Mouse (Mus musculus): ENCODE data around the gene Klk7. TPM values are rescaled to one million over a fixed set of nuclear protein-coding genes. Genes with fewer than 3 reads are reported as not detected.

Gene Klk7
- polyA plus RNA-seq (2015; fragmentation: Nextera tagmentation; extraction: Ambion mirVana) = 0.35 TPM in 1 of 2 replicates, not detected in the other

GRCm38 (mm10) chr7:43810994-43811393 is at the start of gene Klk7:
Gene Klk7, plus strand, starts transcription at chr7:43811294.
- Histone ChIP-seq H3K4me2 (no peak within 1 kb of the TSS), H3K27ac (no peak within 1 kb of the TSS), H3K36me3 (no peaks in the 10 kb centered on the region), H3K9me3 (no peaks in the 10 kb centered on the region), H3K27me3 (no peaks in the 10 kb centered on the region), H3K4me1 (no peaks in the 10 kb centered on the region), H3K4me3 (no peak within 1 kb of the TSS), H3K9ac (no peak within 1 kb of the TSS)
- WGBS = 48% methylated on average over 5 of the region's 5 CpGs
- ATAC-seq (ENCODE audit: insufficient number of reproducible peaks, insufficient read depth, low FRiP score, low TSS enrichment, low read depth) = no peak

- Histone ChIP-seq H3K9ac (no peak overlapping the region), H3K4me3 (no peak overlapping the region), H3K36me3 (no peaks in the 10 kb centered on the region), H3K4me2 (no peak overlapping the region), H3K9me3 (no peaks in the 10 kb centered on the region), H3K27ac (no peak overlapping the region), H3K4me1 (no peaks in the 10 kb centered on the region), H3K27me3 (no peaks in the 10 kb centered on the region)
- 43% methylated on average over 8 of the region's 8 CpGs for WGBS
- ATAC-seq (ENCODE audit: insufficient number of reproducible peaks, insufficient read depth, low FRiP score, low TSS enrichment, low read depth) = no peak
Observed at GRCm38 (mm10) chr7:43766484-43766883, 44.6 kb upstream of the Klk7 start.

- 74% methylated on average over 4 of the region's 4 CpGs for WGBS
- no peaks in the 10 kb centered on the region for H3K36me3 ChIP-seq
- no peak within 1 kb of the TSS for H3K4me2 ChIP-seq
- H3K9ac ChIP-seq = no peak within 1 kb of the TSS
- no peaks in the 10 kb centered on the region for H3K27me3 ChIP-seq
- no peak for ATAC-seq (ENCODE audit: insufficient number of reproducible peaks, insufficient read depth, low FRiP score, low TSS enrichment, low read depth)
- no peaks in the 10 kb centered on the region for H3K4me1 ChIP-seq
- no peaks in the 10 kb centered on the region for H3K9me3 ChIP-seq
- H3K4me3 ChIP-seq = no peak within 1 kb of the TSS
- no peak within 1 kb of the TSS for H3K27ac ChIP-seq
Observed at GRCm38 (mm10) chr7:43768597-43768996, 42.5 kb upstream of the Klk7 start, which contains the start of gene Klk12. Gene Klk12, plus strand, starts transcription at chr7:43768897.

GRCm38 (mm10) chr7:43769636-43770035 is 41.5 kb upstream of the Klk7 start:
- WGBS = 92% methylated on average over 8 of the region's 8 CpGs
- Histone ChIP-seq H3K4me1 (no peaks in the 10 kb centered on the region), H3K27me3 (no peaks in the 10 kb centered on the region), H3K4me2 (no peak overlapping the region), H3K9ac (no peak overlapping the region), H3K27ac (no peak overlapping the region), H3K36me3 (no peaks in the 10 kb centered on the region), H3K9me3 (no peaks in the 10 kb centered on the region), H3K4me3 (no peak overlapping the region)
- no peak for ATAC-seq (ENCODE audit: insufficient number of reproducible peaks, insufficient read depth, low FRiP score, low TSS enrichment, low read depth)

GRCm38 (mm10) chr7:43770701-43771100 is 40.4 kb upstream of the Klk7 start:
- Histone ChIP-seq H3K9ac (no peak overlapping the region), H3K27ac (no peak overlapping the region), H3K4me3 (no peak overlapping the region), H3K4me2 (no peak overlapping the region), H3K36me3 (no peaks in the 10 kb centered on the region), H3K4me1 (no peaks in the 10 kb centered on the region), H3K27me3 (no peaks in the 10 kb centered on the region), H3K9me3 (no peaks in the 10 kb centered on the region)
- 93% methylated on average over 10 of the region's 10 CpGs for WGBS
- ATAC-seq (ENCODE audit: insufficient number of reproducible peaks, insufficient read depth, low FRiP score, low TSS enrichment, low read depth) = no peak

- no peak for ATAC-seq (ENCODE audit: insufficient number of reproducible peaks, insufficient read depth, low FRiP score, low TSS enrichment, low read depth)
- Histone ChIP-seq H3K4me2 (no peak overlapping the region), H3K36me3 (no peaks in the 10 kb centered on the region), H3K27ac (no peak overlapping the region), H3K9me3 (no peaks in the 10 kb centered on the region), H3K27me3 (no peaks in the 10 kb centered on the region), H3K9ac (no peak overlapping the region), H3K4me1 (no peaks in the 10 kb centered on the region), H3K4me3 (no peak overlapping the region)
- WGBS = 93% methylated on average over 6 of the region's 6 CpGs
Observed at GRCm38 (mm10) chr7:43771916-43772315, 39.2 kb upstream of the Klk7 start.

GRCm38 (mm10) chr7:43772901-43773300 is 38.2 kb upstream of the Klk7 start:
- Histone ChIP-seq H3K27ac (no peak overlapping the region), H3K36me3 (no peaks in the 10 kb centered on the region), H3K4me2 (no peak overlapping the region), H3K9me3 (no peaks in the 10 kb centered on the region), H3K9ac (no peak overlapping the region), H3K27me3 (no peaks in the 10 kb centered on the region), H3K4me1 (no peaks in the 10 kb centered on the region), H3K4me3 (no peak overlapping the region)
- 80% methylated on average over 3 of the region's 3 CpGs for WGBS
- no peak for ATAC-seq (ENCODE audit: insufficient number of reproducible peaks, insufficient read depth, low FRiP score, low TSS enrichment, low read depth)

- Histone ChIP-seq H3K36me3 (no peaks in the 10 kb centered on the region), H3K27ac (peak within 1 kb of the TSS; percentile 69), H3K9ac (no peak within 1 kb of the TSS; the same call in 1 of the 2 replicates), H3K9me3 (no peaks in the 10 kb centered on the region), H3K27me3 (no peaks in the 10 kb centered on the region), H3K4me1 (no peaks in the 10 kb centered on the region), H3K4me2 (no peak within 1 kb of the TSS), H3K4me3 (no peak within 1 kb of the TSS)
- 88% methylated on average over 5 of the region's 5 CpGs for WGBS
- ATAC-seq (ENCODE audit: insufficient number of reproducible peaks, insufficient read depth, low FRiP score, low TSS enrichment, low read depth) = no peak
Observed at GRCm38 (mm10) chr7:43774364-43774763, 36.7 kb upstream of the Klk7 start, which contains the start of gene Klk11. Gene Klk11, plus strand, starts transcription at chr7:43774604.

- Histone ChIP-seq H3K4me2 (no peak overlapping the region), H3K27me3 (no peaks in the 10 kb centered on the region), H3K27ac (peak overlapping the region; percentile 69), H3K36me3 (no peaks in the 10 kb centered on the region), H3K4me1 (no peaks in the 10 kb centered on the region), H3K9ac (no peak overlapping the region; the same call in 1 of the 2 replicates), H3K9me3 (no peaks in the 10 kb centered on the region), H3K4me3 (no peak overlapping the region)
- ATAC-seq (ENCODE audit: insufficient number of reproducible peaks, insufficient read depth, low FRiP score, low TSS enrichment, low read depth) = no peak
- WGBS = 41% methylated on average over 6 of the region's 6 CpGs
Observed at GRCm38 (mm10) chr7:43774802-43775201, 36.3 kb upstream of the Klk7 start.

- peak overlapping the region; percentile 69 for H3K27ac ChIP-seq
- no peaks in the 10 kb centered on the region for H3K4me1 ChIP-seq
Observed at GRCm38 (mm10) chr7:43775311-43776057, 35.6 kb upstream of the Klk7 start.

GRCm38 (mm10) chr7:43776506-43776905 is 34.6 kb upstream of the Klk7 start:
- Histone ChIP-seq H3K4me1 (0 out of 2 replicates have a peak, but pooled peaks cover 6% of the 10 kb centered on the region), H3K27me3 (no peaks in the 10 kb centered on the region), H3K27ac (no peak overlapping the region), H3K9ac (no peak overlapping the region), H3K9me3 (no peaks in the 10 kb centered on the region), H3K36me3 (no peaks in the 10 kb centered on the region), H3K4me3 (no peak overlapping the region), H3K4me2 (no peak overlapping the region)
- 78% methylated on average over 5 of the region's 5 CpGs for WGBS
- ATAC-seq (ENCODE audit: insufficient number of reproducible peaks, insufficient read depth, low FRiP score, low TSS enrichment, low read depth) = no peak

More at GRCm38 (mm10) chr7:43775311-43776057, 35.6 kb upstream of the Klk7 start:
- no peaks in the 10 kb centered on the region for H3K9me3 ChIP-seq
- no peak for ATAC-seq (ENCODE audit: insufficient number of reproducible peaks, insufficient read depth, low FRiP score, low TSS enrichment, low read depth)
- no peaks in the 10 kb centered on the region for H3K27me3 ChIP-seq
- H3K9ac ChIP-seq = no peak overlapping the region
- 45% methylated on average over 6 of the region's 7 CpGs for WGBS
- no peak overlapping the region for H3K4me3 ChIP-seq
- no peaks in the 10 kb centered on the region for H3K36me3 ChIP-seq
- H3K4me2 ChIP-seq = no peak overlapping the region

- H3K27me3 ChIP-seq = no peaks in the 10 kb centered on the region
- no peak overlapping the region for H3K27ac ChIP-seq
- H3K4me3 ChIP-seq = no peak overlapping the region
- H3K9ac ChIP-seq = no peak overlapping the region
- peaks cover 9% of the 10 kb centered on the region; the same call in 1 of the 2 replicates for H3K4me1 ChIP-seq
- no peaks in the 10 kb centered on the region for H3K9me3 ChIP-seq
- H3K4me2 ChIP-seq = no peak overlapping the region
- ATAC-seq (ENCODE audit: insufficient number of reproducible peaks, insufficient read depth, low FRiP score, low TSS enrichment, low read depth) = no peak
- no peaks in the 10 kb centered on the region for H3K36me3 ChIP-seq
- whole genome bisulfite sequencing = 86% methylated on average over 12 of the region's 12 CpGs
Observed at GRCm38 (mm10) chr7:43777423-43777822, 33.7 kb upstream of the Klk7 start.

Data from embryonic facial prominence, embryonic 13.5 days (tissue).